Mouse (Mus musculus) G1E (cell line): ENCODE results near the gene Nr3c2.

Experiments used
- CTCF ChIP-seq: IDR thresholded peaks from 2 replicates; pipeline ENCODE4 v1.5.1; 2012; ENCODE audit warnings: low read depth, low read length, inconsistent platforms, mixed read lengths
- GATA1 ChIP-seq: IDR thresholded peaks from 2 replicates; pipeline ENCODE4 v1.6.1; 2012; ENCODE audit warnings: borderline replicate concordance, low read length, inconsistent platforms, mixed read lengths

DNA sequence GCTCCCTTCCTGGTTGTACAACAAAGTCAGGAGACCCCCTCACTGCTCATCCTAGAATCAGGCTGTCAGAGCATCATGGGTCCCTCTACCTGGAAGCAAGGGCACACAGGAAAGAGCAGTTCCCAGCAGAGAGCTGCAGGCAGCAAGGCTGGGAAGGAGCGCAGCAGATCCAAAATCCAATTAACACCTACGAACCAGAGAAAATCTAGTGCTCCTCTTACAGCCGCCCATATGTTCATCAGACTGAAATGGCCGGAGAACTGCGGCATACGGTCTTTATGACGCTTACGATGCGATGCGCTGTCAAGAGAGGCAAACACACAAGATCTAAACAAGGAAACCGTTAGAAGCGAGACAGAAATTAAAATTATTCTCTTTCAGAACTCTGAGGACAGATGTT lies 389.2 kb downstream of the Nr3c2 start:
- TF ChIP-seq CTCF (no peak), GATA1 (no peak)
